Mouse (Mus musculus): ENCODE data around the gene Dock1. TPM values are rescaled to one million over a fixed set of nuclear protein-coding genes. Genes with fewer than 3 reads are reported as not detected.

The Dock1 gene
- total RNA-seq, 2 experiments from 2014 or later: 24.6 TPM

DNA sequence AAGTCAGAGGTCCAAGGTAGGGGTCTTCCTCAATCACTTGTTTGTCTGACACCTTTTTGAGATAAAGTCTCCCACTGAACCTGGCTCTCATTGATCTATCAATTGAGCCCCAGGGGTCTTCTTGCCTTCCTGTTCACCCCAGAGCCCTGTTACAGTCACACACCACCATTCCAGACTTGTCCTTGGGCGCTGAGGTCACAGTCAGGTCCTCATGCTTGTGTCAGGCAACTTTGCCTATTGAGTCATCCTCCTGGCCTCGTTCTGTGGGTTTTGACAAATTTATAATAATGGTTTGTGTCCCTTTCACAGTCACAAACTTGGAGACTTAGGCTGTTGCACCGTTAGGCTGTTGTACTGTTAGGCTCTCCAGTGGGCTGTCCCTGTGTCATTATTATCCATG, 77.9 kb downstream of the Dock1 start:
- DNase-seq (ENCODE audit: extremely low spot score in 1 of 2, low spot score in 1 of 2): no peak

DNA sequence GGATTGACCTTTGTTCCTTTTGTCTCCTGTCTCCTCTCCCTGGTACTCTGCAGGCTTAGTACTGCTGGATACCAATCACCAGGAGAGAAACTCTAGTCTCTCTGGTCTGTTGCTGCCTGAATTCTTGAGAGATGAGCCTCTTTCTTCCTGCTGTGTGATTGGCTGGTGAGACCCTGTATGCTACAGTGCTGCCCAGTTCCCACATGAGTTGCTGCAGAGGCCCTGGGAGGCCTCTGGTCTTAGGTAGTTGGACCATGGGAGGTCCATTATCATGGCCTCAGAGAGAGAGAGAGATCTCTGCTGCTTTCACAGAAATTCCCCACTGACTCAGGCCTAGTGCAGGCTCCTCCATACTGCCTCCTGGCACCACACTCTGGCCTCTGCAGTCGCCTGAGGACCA, 79.2 kb downstream of the Dock1 start:
- DNase-seq (ENCODE audit: extremely low spot score in 1 of 2, low spot score in 1 of 2): no peak

DNA sequence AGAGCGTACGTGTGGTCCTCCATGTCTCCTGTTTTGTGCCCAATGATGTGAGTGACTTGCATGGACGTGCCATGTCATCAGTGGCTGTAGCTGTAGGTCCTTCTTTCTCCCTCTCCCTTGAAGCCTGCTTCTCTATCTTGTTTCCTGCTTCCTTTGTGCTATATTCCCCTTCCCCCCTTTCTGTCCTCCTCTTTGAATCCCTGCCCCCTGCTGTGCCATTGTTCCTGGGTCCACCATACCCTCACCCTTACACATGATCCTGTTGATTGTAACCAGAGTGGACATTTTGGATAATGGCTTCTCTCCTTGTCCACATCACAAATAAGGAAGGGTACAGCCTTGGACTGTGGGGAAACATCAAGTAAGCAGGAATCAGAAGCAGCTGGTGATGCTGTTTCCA, 81.0 kb downstream of the Dock1 start:
- no peak for DNase-seq (ENCODE audit: extremely low spot score in 1 of 2, low spot score in 1 of 2)

DNA sequence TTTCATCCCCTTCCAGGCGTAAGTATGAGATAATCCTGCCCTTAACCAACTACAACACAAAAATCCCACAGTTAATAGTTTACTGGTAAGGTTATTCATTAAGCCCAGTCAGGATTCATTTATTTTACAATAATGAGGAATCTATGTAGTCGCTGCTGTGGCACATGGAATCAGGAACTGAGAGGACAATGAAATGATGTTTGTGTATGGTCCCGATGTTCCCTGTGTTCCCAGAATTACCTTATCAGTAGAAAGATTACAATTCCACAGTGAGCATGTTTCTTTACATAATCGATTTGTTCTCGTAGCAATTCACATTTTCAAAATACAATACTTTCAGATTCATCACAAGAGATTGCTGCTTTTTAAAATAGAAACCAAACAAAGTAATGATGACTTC, 83.0 kb downstream of the Dock1 start:
- no peak for DNase-seq (ENCODE audit: extremely low spot score in 1 of 2, low spot score in 1 of 2)

DNA sequence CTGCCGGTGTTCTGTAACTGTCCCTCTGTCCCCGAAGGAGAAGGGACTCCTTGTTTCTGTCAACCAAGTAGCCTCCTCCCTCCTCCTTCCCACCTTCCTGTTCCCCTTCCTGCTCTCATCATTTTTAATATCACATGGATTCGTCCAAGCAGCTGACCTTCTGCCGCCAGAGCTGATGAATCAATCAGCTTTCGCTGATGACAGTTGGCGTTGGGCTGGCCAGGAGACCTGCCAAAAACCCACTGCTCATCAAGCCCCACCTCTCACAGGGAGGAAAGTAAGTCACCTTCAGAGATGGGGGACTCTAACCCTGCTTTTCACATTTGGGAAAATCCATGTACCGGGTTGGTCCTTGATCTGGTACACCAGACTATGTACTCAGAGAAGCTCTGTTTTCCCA, 87.2 kb downstream of the Dock1 start:
- DNase-seq (ENCODE audit: extremely low spot score in 1 of 2, low spot score in 1 of 2): no peak

DNA sequence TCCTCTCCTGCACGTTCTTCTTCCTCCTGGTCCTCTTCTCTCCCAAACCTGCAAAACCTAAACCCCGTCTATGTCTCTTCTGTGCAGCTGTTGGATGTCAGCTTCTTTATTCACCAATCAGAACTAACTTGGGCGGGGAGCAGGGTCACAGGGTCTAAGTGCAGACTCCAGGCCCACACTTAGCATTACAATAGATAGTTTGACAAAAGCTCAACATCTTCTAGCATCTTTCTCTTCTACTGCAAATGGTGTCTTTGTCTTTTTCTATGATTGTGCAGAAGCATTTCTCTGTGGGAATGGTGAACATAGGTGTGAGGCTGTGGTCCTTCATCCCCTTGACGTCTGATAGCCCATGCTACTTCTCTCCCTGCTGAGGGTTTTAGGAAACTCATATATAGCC, 91.3 kb downstream of the Dock1 start:
- no peak for DNase-seq (ENCODE audit: extremely low spot score in 1 of 2, low spot score in 1 of 2)

DNA sequence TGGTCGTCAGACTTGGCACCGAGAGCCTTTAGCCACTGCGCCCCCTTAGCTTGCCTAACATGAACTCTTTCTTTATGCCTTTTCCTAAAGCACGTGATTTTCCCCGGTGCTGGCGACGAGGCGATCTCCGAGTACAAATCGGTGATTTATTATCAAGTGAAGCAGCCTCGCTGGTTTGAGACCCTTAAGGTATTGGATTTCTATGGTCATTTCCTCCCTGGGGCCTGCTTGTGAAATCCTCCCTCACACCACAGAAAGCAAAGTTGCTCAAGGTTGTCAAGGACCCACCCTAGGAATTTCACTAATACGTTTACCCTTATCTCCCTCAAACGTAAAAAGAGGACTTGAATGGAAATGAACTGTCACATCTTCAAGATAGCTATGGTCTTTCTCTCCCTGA, 94.7 kb downstream of the Dock1 start:
- DNase-seq (ENCODE audit: extremely low spot score in 1 of 2, low spot score in 1 of 2): no peak

DNA sequence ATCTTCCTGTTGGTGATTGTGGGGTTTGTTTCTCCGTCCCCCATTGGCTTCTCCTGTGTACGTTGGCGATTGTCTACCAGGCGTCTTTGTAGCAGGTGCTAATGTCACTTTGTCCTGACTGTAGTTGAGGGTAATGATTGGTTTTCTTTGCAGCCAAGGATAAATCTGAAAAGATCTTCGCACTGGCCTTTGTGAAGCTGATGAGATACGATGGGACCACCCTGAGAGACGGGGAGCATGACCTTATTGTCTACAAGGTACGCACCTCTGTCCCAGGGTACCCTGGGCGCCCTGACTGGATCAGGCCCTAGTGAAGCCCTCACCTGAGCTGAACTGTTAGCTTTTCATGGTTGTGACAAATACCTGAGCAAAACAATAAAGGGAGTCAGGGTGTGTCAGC, 100.9 kb downstream of the Dock1 start:
- no peak for DNase-seq (ENCODE audit: extremely low spot score in 1 of 2, low spot score in 1 of 2)

DNA sequence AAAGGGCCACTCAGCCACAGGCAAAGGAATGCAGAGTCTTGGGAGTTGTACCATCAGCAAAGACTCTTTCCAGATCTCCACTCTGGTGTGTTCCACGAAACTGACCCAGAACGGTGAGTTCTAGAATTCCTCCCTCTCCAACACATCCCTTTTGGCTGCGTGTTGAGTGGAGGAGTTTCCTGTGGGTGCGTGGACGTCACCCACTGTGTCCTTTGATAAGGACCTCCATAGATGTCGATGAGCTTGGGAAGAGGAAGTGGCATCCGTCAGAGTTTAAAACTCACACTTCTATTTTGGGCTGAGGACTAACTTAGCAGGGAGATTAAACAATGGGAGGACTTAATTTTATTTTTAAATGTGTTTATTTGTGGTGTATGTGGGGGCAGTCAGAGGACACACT, 101.9 kb downstream of the Dock1 start:
- no peak for DNase-seq (ENCODE audit: extremely low spot score in 1 of 2, low spot score in 1 of 2)

DNA sequence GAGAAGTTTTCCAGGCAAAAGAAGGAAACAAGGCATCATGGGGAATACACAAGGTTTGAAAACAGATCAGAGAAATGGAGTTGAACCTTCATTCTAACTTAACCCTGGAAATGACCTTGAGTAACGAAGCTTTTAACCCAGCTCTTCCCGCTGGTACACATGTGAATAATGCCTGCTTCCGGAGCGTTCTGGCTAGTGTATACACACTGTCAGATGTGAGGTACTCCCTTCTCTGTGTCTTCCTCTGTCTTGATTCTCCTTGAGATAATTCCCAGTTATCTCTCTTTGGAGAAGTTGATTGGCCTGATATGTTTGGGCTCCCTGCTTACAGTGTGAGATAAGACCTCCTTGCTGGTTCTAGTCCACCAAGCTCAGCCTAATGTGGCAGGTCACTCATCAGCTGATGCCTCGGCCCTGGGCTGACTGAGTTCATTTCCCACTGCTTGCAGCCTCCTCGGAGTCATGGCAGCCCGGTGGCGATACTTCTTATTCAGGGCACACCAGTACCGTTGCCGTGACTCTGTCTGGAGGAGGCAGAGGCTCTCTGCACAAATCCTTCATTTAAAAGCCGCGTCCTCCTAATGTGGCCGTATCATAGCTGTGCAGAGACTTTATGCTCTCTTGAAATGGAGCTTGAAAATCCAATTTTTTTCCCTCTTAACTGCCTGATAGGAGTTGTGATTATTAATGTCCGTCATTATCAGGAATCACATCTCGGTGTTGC, 102.6 kb downstream of the Dock1 start:
- no peak for DNase-seq (ENCODE audit: extremely low spot score in 1 of 2, low spot score in 1 of 2)

DNA sequence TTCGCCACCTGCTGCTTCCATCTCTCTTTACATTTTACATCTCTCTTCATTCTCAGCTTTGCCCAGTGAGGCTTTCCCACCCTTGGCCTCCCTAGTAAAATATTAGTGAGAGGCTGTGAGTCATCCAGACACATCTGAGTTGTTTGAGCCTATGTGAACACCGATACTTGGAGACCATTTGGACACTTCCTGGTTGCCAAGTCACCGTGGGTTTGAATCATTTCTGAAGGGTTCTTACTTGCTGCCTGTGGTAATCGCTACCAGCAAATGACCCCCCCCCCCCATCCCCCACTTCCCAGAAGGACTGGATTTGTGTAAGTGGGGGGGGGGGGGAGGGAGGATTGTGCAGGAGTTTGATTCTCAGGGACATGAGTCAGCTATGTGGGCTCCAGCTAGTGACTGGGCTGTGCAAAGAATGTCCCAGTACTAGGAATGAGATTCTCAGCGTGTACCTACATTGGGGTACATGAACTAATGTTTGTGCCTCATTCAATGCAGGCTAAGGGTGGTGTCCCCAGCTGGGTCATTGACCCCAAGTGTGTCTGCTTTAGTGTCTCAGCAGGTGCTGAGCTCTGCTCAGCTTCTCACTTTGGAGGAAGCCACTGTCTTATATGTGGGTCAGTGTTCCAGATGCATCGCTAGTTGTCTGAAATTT, 103.4 kb downstream of the Dock1 start:
- DNase-seq (ENCODE audit: extremely low spot score in 1 of 2, low spot score in 1 of 2): no peak

DNA sequence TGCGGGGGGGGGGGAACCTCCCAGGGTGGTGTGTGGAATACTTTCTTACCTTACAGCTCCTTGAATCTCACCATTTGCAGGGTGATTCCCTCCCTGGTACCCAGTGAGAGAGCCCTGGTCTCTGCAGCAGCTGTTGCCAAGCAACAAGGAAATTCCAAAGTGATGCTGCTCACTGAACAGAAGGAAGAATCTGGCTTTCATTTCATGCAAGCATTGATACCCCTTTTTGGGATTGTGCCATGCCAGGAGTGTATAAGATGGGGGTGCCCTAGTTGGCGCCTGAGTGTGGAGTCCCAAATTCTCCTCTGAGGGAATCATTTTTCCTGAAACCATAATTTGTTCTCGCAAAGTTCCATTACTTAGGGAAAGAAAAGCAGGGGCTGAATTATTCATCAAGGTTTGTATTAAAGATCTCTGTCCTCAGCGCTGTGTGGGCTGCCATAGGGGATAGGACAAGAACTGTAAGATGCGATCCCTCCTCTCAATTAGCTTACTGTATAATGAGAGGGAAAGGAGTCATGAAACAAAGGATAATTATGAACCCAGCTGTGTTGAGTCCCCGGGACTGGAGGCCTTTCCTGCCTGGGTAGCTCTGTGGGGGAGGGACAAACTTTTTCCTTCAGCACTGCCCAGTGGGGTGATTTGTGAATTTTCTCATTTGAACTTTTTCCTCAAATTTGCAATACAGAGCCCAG, 104.2 kb downstream of the Dock1 start:
- peak in 1 of 2 experiments; percentile 19 for DNase-seq (ENCODE audit: extremely low spot score in 1 of 2, low spot score in 1 of 2)

DNA sequence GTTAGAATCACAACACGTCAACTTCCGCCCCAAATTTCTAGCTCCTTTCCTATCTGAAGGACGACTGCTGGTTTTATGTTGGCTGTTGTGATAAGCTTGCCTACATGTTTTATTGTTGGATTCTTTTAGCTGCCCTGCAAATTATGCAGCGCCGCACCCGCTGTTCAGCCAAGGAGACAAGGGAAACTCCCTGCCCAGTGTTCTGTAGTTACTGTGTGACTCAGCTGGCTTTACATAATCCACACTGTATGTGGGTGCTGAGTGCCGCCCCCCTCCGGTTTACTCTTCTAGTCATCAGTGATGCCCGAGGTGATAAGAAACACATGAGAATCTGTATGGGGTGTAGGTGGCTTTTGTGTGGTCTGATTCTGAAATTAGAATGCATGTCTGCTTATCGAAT, 105.2 kb downstream of the Dock1 start:
- DNase-seq (ENCODE audit: extremely low spot score in 1 of 2, low spot score in 1 of 2): no peak

DNA sequence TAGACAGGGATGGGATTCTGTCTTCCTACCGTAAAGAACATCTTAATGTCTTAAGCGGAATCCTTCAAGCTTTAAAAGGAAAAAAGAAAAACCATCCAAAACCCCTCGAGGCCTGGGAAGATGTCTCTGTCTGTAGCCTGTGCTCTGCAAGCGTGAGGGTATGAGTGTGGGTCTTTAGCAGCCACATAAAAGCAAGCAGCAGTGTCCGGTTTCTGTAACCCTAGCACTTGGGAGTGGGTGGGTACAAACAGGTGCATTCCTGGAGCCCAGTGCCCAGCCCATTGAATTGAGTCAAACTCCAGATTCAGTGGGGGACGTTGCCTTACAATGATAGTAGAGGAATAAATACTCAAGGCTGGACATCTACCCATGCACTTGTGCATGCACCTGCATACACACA, 105.9 kb downstream of the Dock1 start:
- no peak for DNase-seq (ENCODE audit: extremely low spot score in 1 of 2, low spot score in 1 of 2)

DNA sequence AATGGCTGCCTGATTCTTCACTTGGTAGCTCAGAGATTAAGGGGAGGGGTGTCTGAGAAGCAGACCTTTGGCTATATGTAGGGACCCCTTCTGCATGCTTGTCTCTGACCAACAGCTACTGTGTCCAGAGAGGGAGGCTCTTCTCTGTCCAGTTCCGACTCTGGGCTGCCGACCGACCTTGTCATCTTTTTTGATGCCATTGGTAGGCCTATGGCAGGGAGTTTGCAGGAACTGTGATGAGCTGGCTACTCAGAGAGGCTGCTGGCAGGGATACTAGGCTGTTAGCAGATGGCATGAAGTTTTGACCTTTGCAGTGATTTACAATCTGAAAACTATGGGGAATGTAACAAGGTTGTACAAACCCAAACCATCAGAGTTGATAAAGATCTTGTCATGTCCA, 109.3 kb downstream of the Dock1 start:
- DNase-seq (ENCODE audit: extremely low spot score in 1 of 2, low spot score in 1 of 2): no peak

DNA sequence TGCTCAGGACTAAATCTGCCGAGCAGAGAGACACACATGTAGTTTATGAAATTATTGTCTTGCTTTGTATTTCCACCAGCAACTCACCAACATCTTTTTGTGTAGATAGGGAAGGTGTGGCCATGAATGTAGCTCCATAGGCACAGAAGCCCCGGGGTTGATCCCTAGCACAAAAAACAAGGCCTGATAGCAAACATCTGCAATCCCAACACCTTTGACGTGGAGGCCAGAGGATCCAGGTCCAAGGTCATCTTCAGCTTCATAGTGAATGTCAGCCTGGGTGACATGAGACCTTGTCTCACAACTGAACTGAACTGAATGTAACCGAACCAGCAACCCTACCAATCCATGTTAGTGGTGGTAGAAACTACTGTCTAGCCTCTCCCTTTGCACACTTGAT, 116.7 kb downstream of the Dock1 start:
- no peak for DNase-seq (ENCODE audit: extremely low spot score in 1 of 2, low spot score in 1 of 2)

DNA sequence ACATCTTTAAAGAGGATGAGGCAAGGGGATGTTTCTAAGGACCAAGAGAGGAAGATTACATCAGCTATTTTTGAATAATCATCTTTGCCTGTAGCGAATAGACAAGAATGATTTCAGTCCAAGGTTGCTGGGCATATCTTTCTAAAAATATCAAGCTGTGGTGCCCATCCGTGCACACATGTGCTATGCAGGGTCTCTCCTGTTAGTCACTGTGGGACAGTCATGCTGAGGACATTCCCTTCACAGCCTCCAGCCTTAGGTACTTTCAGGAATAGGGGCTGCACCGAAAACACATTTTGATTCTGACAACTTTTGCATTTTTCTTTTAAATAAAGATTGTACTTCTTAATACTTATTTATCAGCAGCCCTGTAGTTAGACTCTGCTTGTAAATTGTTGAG, 124.4 kb downstream of the Dock1 start:
- DNase-seq (ENCODE audit: extremely low spot score in 1 of 2, low spot score in 1 of 2): no peak

DNA sequence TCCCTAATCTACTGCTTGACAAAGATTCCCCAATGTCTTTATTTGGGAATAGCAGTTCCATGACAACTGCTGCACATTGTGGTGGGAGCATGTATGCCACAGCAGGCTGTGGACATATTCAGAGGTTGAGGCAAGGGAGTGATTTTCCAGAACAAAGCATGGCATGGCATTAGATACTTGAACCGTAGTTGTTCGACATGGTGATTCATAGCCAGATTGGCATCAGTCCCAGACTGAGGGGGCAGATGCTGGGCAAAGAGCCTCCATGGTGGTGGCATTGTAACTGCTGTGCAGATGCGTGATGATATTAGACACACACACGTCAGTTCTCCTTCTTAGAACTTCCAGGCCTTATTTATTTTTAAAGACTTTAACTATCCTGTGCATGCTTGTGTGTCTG, 129.6 kb downstream of the Dock1 start:
- DNase-seq (ENCODE audit: extremely low spot score in 1 of 2, low spot score in 1 of 2): no peak

DNA sequence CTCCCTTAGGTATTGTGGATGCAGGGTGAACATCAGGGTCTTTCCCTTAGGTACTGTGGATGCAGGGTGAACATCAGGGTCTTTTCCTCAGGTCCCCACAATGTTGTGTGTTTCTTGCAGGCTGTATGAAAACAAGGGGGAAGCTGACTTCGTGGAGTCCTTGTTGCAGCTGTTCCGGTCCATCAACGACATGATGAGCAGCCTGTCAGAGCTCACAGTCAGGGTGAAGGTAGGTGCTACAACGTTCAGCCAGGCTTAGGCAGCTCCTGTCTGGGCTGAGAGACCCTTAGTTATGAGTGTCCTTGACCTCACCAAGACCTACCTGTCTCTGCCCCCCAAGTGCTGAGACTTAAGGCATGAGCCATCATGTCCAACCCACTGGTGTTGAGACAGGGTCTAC, 134.0 kb downstream of the Dock1 start:
- no peak for DNase-seq (ENCODE audit: extremely low spot score in 1 of 2, low spot score in 1 of 2)

DNA sequence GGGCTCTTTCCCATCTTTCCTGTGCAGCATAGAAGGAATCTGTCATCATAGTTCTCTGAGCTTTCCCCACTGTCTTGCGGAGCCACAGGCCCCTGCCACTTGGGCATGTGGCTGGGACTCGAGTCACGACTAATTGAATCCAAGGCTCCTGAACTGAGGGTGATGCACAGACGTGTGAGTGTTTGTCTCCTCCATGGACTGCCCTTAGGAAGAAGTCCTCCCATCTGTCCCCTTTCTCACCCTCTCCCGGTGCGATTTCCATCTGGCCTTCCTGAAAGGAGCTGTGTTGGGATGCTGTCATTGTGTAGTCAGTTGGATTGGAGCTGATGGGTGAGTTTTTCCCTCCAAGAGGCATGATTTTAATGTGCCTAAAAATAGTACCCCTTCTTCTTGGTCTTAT, 136.3 kb downstream of the Dock1 start:
- DNase-seq (ENCODE audit: extremely low spot score in 1 of 2, low spot score in 1 of 2): no peak

DNA sequence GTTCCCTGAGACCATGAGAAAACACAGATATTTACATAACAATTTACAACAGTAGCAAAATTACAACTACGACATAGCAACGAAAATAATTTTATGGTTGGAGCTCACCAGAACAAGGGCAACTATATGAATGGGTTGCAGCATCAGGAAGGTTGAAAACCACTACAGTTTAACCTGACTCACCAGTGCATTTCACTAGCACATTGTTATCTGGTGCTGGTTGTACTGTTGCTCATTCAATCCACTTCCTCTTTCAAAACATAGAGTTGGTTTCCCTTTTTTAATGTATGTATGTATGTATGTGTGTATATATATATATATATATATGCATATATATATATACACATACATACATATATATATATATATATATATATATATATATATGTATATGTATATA, 138.0 kb downstream of the Dock1 start:
- no peak for DNase-seq (ENCODE audit: extremely low spot score in 1 of 2, low spot score in 1 of 2)

Data from layer of hippocampus, postnatal 25 days (tissue).